In genomic region chr2:30700471-30700870, GRCm38 (mm10) we compare ENCODE assay signal across 8 mouse cellular contexts.
DNase-seq lines count a peak whose midpoint lies in the region; ATAC-seq and TF ChIP-seq lines count a peak whose summit lies in the region.

No protein-coding gene starts in this region.

- H3K27ac ChIP-seq in heart, postnatal 0 days (ENCODE audit: low read depth): peak overlapping the region; percentile 78
- peak overlapping the region; percentile 7 for H3K27ac ChIP-seq in cortical plate, adult 2 months (ENCODE audit: insufficient read depth, low read length)
- H3K27ac ChIP-seq in hindbrain, embryonic 12.5 days: peak overlapping the region; percentile 78
- peak overlapping the region; percentile 70 for H3K27ac ChIP-seq in midbrain, embryonic 12.5 days (replicated peaks)

- H3K4me2 ChIP-seq in heart, postnatal 0 days (ENCODE audit: low read depth, low read length): no peak overlapping the region
- H3K4me2 ChIP-seq in hindbrain, embryonic 12.5 days (replicated peaks): no peak overlapping the region
- no peak overlapping the region for H3K4me2 ChIP-seq in midbrain, embryonic 12.5 days (replicated peaks)

- intact Hi-C loops in heart, postnatal 14 days (cut with DNase I): no loop called here
- intact Hi-C loops in gastrocnemius, postnatal 14 days (cut with DNase I; ENCODE audit: low total_unique reads): no loop called here

- no peaks in the 10 kb centered on the region for H3K27me3 ChIP-seq in heart, postnatal 0 days (ENCODE audit: control insufficient read depth, insufficient read depth, low read length)
- H3K27me3 ChIP-seq in hindbrain, embryonic 12.5 days: no peaks in the 10 kb centered on the region
- H3K27me3 ChIP-seq in midbrain, embryonic 12.5 days: no peaks in the 10 kb centered on the region

- WGBS in heart, postnatal 0 days: 96% methylated on average over 1 of the region's 1 CpGs
- 94% methylated on average over 1 of the region's 1 CpGs for WGBS in hindbrain, embryonic 12.5 days
- 93% methylated on average over 1 of the region's 1 CpGs for WGBS in midbrain, embryonic 12.5 days

- H3K9me3 ChIP-seq in heart, postnatal 0 days (replicated peaks; ENCODE audit: control insufficient read depth, low read length): no peaks in the 10 kb centered on the region
- 0 out of 2 replicates have a peak, but pooled peaks cover 5% of the 10 kb centered on the region for H3K9me3 ChIP-seq in hindbrain, embryonic 12.5 days (replicated peaks)
- H3K9me3 ChIP-seq in midbrain, embryonic 12.5 days: peaks cover 7% of the 10 kb centered on the region; the same call in 1 of the 2 replicates

- no peaks in the 10 kb centered on the region for H3K36me3 ChIP-seq in heart, postnatal 0 days (replicated peaks; ENCODE audit: control insufficient read depth, insufficient read depth, low read length)
- no peaks in the 10 kb centered on the region for H3K36me3 ChIP-seq in hindbrain, embryonic 12.5 days
- H3K36me3 ChIP-seq in midbrain, embryonic 12.5 days: no peaks in the 10 kb centered on the region

- no peak overlapping the region for H3K4me3 ChIP-seq in heart, postnatal 0 days (ENCODE audit: low read depth, low read length)
- H3K4me3 ChIP-seq in cortical plate, adult 2 months (ENCODE audit: insufficient read depth, low read length): no peak overlapping the region
- H3K4me3 ChIP-seq in hindbrain, embryonic 12.5 days: no peak overlapping the region
- no peak overlapping the region for H3K4me3 ChIP-seq in midbrain, embryonic 12.5 days

- no peak for TF ChIP-seq EP300 in heart, postnatal 0 days (IDR thresholded peaks at IDR 0.05; ENCODE audit: low read depth)

- no peak for TF ChIP-seq CTCF in heart, postnatal 0 days (IDR thresholded peaks at IDR 0.05; ENCODE audit: low read depth)
- no peak for TF ChIP-seq CTCF in cortical plate, adult 2 months (IDR thresholded peaks at IDR 0.05; ENCODE audit: extremely low read depth, insufficient read depth, low read length)

- DNase-seq in heart, postnatal 0 days (ENCODE audit: low spot score): no peak
- DNase-seq in heart, postnatal 14 days: no peak
- DNase-seq in frontal cortex, postnatal 25 days (ENCODE audit: low spot score in 2 of 2): no peak
- DNase-seq in right cerebral cortex, postnatal 25 days: no peak
- DNase-seq in gastrocnemius, postnatal 14 days: no peak

- no peak for ATAC-seq in heart, postnatal 0 days (ENCODE audit: insufficient read depth, low read depth)
- ATAC-seq in hindbrain, embryonic 12.5 days (ENCODE audit: low FRiP score): no peak
- no peak for ATAC-seq in midbrain, embryonic 12.5 days (ENCODE audit: low FRiP score, low read depth)

- H3K9ac ChIP-seq in heart, postnatal 0 days (replicated peaks; ENCODE audit: low read depth, low read length): no peak overlapping the region
- no peak overlapping the region for H3K9ac ChIP-seq in hindbrain, embryonic 12.5 days
- no peak overlapping the region for H3K9ac ChIP-seq in midbrain, embryonic 12.5 days (replicated peaks)

- no peak for TF ChIP-seq POLR2A in cortical plate, adult 2 months (IDR thresholded peaks at IDR 0.05; ENCODE audit: extremely low read depth, insufficient read depth, low read length)

- peaks cover 11% of the 10 kb centered on the region for H3K4me1 ChIP-seq in heart, postnatal 0 days (ENCODE audit: control insufficient read depth, insufficient read depth)
- H3K4me1 ChIP-seq in cortical plate, adult 2 months (ENCODE audit: control insufficient read depth, insufficient read depth, low read length): no peaks in the 10 kb centered on the region
- peaks cover 46% of the 10 kb centered on the region for H3K4me1 ChIP-seq in hindbrain, embryonic 12.5 days
- H3K4me1 ChIP-seq in midbrain, embryonic 12.5 days: peaks cover 42% of the 10 kb centered on the region

Comparison
In these comparisons a context has a peak if more than half of its experiments do, and no peak if none do; other contexts are left out.
1. H3K27ac ChIP-seq: peak in every context shown above with its lines; median percentile 78 in heart, postnatal 0 days; 78 in hindbrain, embryonic 12.5 days; 70 in midbrain, embryonic 12.5 days; 7 in cortical plate, adult 2 months.